Mouse (Mus musculus) hindbrain, embryonic 14.5 days (tissue): ENCODE data around the gene Plcg2. TPM values are rescaled to one million over a fixed set of nuclear protein-coding genes. Genes with fewer than 3 reads are reported as not detected.

Experiments
- ATAC-seq: fragments of 200-750 bp; cut with Nextera tagmentation; 2 replicates; pipeline ENCODE4 v1.8.0; 2017; ENCODE audit warnings: moderate number of reproducible peaks, mild to moderate bottlenecking, moderate TSS enrichment, moderate library complexity; ENCODE audit not compliant: low FRiP score
- DNase-seq: peaks from one replicate; pipeline ENCODE4 v3.0.0-alpha.2; 2015; ENCODE audit warnings: low spot score
- H3K27ac ChIP-seq: fragments of 300-500 bp; sonication (generic); 2 replicates; pipeline ENCODE4 v1.5.1; 2014; ENCODE audit warnings: mild to moderate bottlenecking, moderate library complexity
- H3K27me3 ChIP-seq: fragments of 300-500 bp; sonication (generic); 2 replicates; pipeline ENCODE4 v1.6.1; 2014; ENCODE audit warnings: mild to moderate bottlenecking, low read length, mixed read lengths; ENCODE audit not compliant: control insufficient read depth, insufficient read depth
- H3K36me3 ChIP-seq: fragments of 300-500 bp; sonication (generic); replicated peaks from 2 replicates; pipeline ENCODE4 v1.6.1; 2014; ENCODE audit not compliant: control insufficient read depth, insufficient read depth
- H3K4me1 ChIP-seq: fragments of 300-500 bp; sonication (generic); replicated peaks from 2 replicates; pipeline ENCODE4 v1.6.1; 2014; ENCODE audit warnings: antibody characterized with exemption, low read length, mixed read lengths; ENCODE audit not compliant: control insufficient read depth, insufficient read depth
- H3K4me2 ChIP-seq: fragments of 300-500 bp; sonication (generic); replicated peaks from 2 replicates; pipeline ENCODE4 v1.6.1; 2014; ENCODE audit warnings: mild to moderate bottlenecking, moderate library complexity
- H3K4me3 ChIP-seq: fragments of 300-500 bp; sonication (generic); replicated peaks from 2 replicates; pipeline ENCODE4 v1.5.1; 2014; ENCODE audit warnings: mild to moderate bottlenecking, low read length
- H3K9ac ChIP-seq: fragments of 300-500 bp; sonication (generic); 2 replicates; pipeline ENCODE4 v1.6.1; 2014
- H3K9me3 ChIP-seq: fragments of 300-500 bp; sonication (generic); 2 replicates; pipeline ENCODE4 v1.6.1; 2016; ENCODE audit warnings: low read length; ENCODE audit not compliant: control insufficient read depth
- WGBS: fragments of 180-500 bp; shearing (Covaris S2); extraction: QIAGEN DNeasy Blood & Tissue Kit; methylation state at CpG from one replicate; pipeline ENCODE4 v1.1.7; 2014; 5-methylcytosine and 5-hydroxymethylcytosine counted together
- microRNA-seq: library from miRNA; unstranded; fragments of <30 nt; microRNA quantifications from one replicate; pipeline ENCODE4, GENCODE M21; 2016
- polyA plus RNA-seq: library from polyadenylated mRNA; unstranded; fragments of >200 nt; fragmentation: Nextera tagmentation; extraction: Ambion mirVana; gene quantifications from 2 replicates; pipeline ENCODE4 v1.2.1, GENCODE M21; 2014

The Plcg2 gene
- polyA plus RNA-seq, 1 experiment from 2014 or later = 1.2 TPM

- no peak for DNase-seq
- Histone ChIP-seq H3K4me2 (no peak overlapping the region), H3K9ac (no peak overlapping the region), H3K36me3 (no peaks in the 10 kb centered on the region), H3K27ac (no peak overlapping the region), H3K9me3 (no peaks in the 10 kb centered on the region), H3K4me1 (no peaks in the 10 kb centered on the region), H3K4me3 (no peak overlapping the region), H3K27me3 (no peaks in the 10 kb centered on the region)
- ATAC-seq = no peak
- 83% methylated on average over 8 of the region's 8 CpGs for WGBS
Observed at GRCm38 (mm10) chr8:117677011-117677410, 178.9 kb downstream of the Plcg2 start.

- WGBS = 82% methylated on average over 4 of the region's 4 CpGs
- no peak overlapping the region for H3K4me3 ChIP-seq
- ATAC-seq = no peak
Observed at GRCm38 (mm10) chr8:117678650-117679049, 180.6 kb downstream of the Plcg2 start.

GRCm38 (mm10) chr8:117683925-117684472, 185.9 kb downstream of the Plcg2 start:
- WGBS = 90% methylated on average over 10 of the region's 10 CpGs
- H3K4me1 ChIP-seq = no peaks in the 10 kb centered on the region
- no peak overlapping the region for H3K4me2 ChIP-seq
- H3K9me3 ChIP-seq = no peaks in the 10 kb centered on the region
- no peaks in the 10 kb centered on the region for H3K36me3 ChIP-seq
- ATAC-seq (no peak), DNase-seq (no peak)
- H3K4me3 ChIP-seq = no peak overlapping the region
- H3K27ac ChIP-seq = no peak overlapping the region
- H3K27me3 ChIP-seq = no peaks in the 10 kb centered on the region
- H3K9ac ChIP-seq = no peak overlapping the region

More at GRCm38 (mm10) chr8:117678650-117679049, 180.6 kb downstream of the Plcg2 start:
- no peak for DNase-seq
- Histone ChIP-seq H3K9me3 (no peaks in the 10 kb centered on the region), H3K9ac (no peak overlapping the region), H3K4me1 (no peaks in the 10 kb centered on the region), H3K36me3 (no peaks in the 10 kb centered on the region), H3K27me3 (no peaks in the 10 kb centered on the region), H3K27ac (no peak overlapping the region), H3K4me2 (no peak overlapping the region)

GRCm38 (mm10) chr8:117684504-117684903, 186.4 kb downstream of the Plcg2 start:
- Histone ChIP-seq H3K4me3 (no peak overlapping the region), H3K4me1 (no peaks in the 10 kb centered on the region), H3K27me3 (no peaks in the 10 kb centered on the region), H3K36me3 (no peaks in the 10 kb centered on the region), H3K9me3 (no peaks in the 10 kb centered on the region), H3K9ac (no peak overlapping the region), H3K27ac (no peak overlapping the region), H3K4me2 (no peak overlapping the region)
- DNase-seq = no peak
- ATAC-seq = no peak
- 72% methylated on average over 11 of the region's 11 CpGs for WGBS

Small RNA genes lying within 50 kb of the gene (microRNA-seq; reads per million reads assigned to microRNA genes)
- gene Gm27361 (not detected), gene Mir7077 (not detected), gene Mir7078 (not detected)

Other genes with a start within 250 kb of the Plcg2 start
- gene Cmip, start 241.2 kb upstream of the Plcg2 start, polyA plus RNA-seq = 131 and 143 TPM in 2 replicates
- gene Sdr42e1, start 175.4 kb downstream of the Plcg2 start, polyA plus RNA-seq = 1.6 and 1.8 TPM in 2 replicates
- 0.25 TPM in 1 of 2 replicates, not detected in the other for gene Hsd17b2, start 203.6 kb downstream of the Plcg2 start, polyA plus RNA-seq